Mouse (Mus musculus) kidney, adult 11 months (tissue): ENCODE measurements around the gene Slc25a35.
"Not testable (repeated sequence)": the region's sequence is repeated elsewhere in the genome, so short reads cannot be mapped to it uniquely, and the experiment has no call there.

Experiments used
- DNase-seq: peaks from one replicate; pipeline ENCODE4 v3.0.0; 2022

The Slc25a35 gene

GRCm38 (mm10) chr11:68962159-68962558 lies 5.8 kb upstream of the Slc25a35 start:
- DNase-seq, result not testable (repeated sequence)

- DNase-seq, result no peak
These were observed 4.5 kb upstream of the Slc25a35 start for GRCm38 (mm10) chr11:68963405-68963804.

- DNase-seq, result no peak
These were observed 2.9 kb upstream of the Slc25a35 start for GRCm38 (mm10) chr11:68965050-68965449.

- no peak for DNase-seq
These were observed 2.1 kb upstream of the Slc25a35 start for GRCm38 (mm10) chr11:68965845-68966244.

- DNase-seq, result no peak
These were observed 1.4 kb upstream of the Slc25a35 start for GRCm38 (mm10) chr11:68966554-68966953.

- DNase-seq, result no peak
These were observed 821 bp downstream of the Slc25a35 start for GRCm38 (mm10) chr11:68968752-68969151.

- peak; percentile 63 for DNase-seq
These were observed 2.3 kb downstream of the Slc25a35 start for GRCm38 (mm10) chr11:68970232-68970631.

- peak; percentile 89 for DNase-seq
These were observed 5.5 kb downstream of the Slc25a35 start for GRCm38 (mm10) chr11:68973250-68974058.

GRCm38 (mm10) chr11:68974059-68974450 lies 6.1 kb downstream of the Slc25a35 start:
- DNase-seq, result no peak

GRCm38 (mm10) chr11:68975085-68975484 lies 7.2 kb downstream of the Slc25a35 start, which contains the start of gene Rangrf:
Gene Rangrf (minus strand): TSS chr11:68975185.
- no peak for DNase-seq

GRCm38 (mm10) chr11:68975601-68976000 lies 7.7 kb downstream of the Slc25a35 start:
- no peak for DNase-seq

- DNase-seq, result no peak
These were observed 11.4 kb downstream of the Slc25a35 start for GRCm38 (mm10) chr11:68979320-68979733.

- no peak for DNase-seq
These were observed 13.0 kb downstream of the Slc25a35 start for GRCm38 (mm10) chr11:68980919-68981318.

- DNase-seq, result peak; percentile 77
These were observed 14.9 kb downstream of the Slc25a35 start for GRCm38 (mm10) chr11:68982639-68983369.

GRCm38 (mm10) chr11:68987365-68987882 lies 19.5 kb downstream of the Slc25a35 start:
- DNase-seq, result no peak

GRCm38 (mm10) chr11:68988341-68988740 lies 20.4 kb downstream of the Slc25a35 start:
- no peak for DNase-seq

- DNase-seq, result no peak
These were observed 25.2 kb downstream of the Slc25a35 start for GRCm38 (mm10) chr11:68993122-68993521.

GRCm38 (mm10) chr11:68994377-68994776 lies 26.4 kb downstream of the Slc25a35 start:
- no peak for DNase-seq

- no peak for DNase-seq
These were observed 29.1 kb downstream of the Slc25a35 start for GRCm38 (mm10) chr11:68997080-68997479.

GRCm38 (mm10) chr11:69002782-69003181 lies 34.9 kb downstream of the Slc25a35 start:
- DNase-seq, result not testable (repeated sequence)

- DNase-seq, result no peak
These were observed 35.7 kb downstream of the Slc25a35 start for GRCm38 (mm10) chr11:69003592-69003991.

GRCm38 (mm10) chr11:69005193-69005592 lies 37.3 kb downstream of the Slc25a35 start:
- no peak for DNase-seq

- not testable (repeated sequence) for DNase-seq
These were observed 38.6 kb downstream of the Slc25a35 start for GRCm38 (mm10) chr11:69006575-69006974.
